Mouse (Mus musculus): Measurements from ENCODE around the gene Nuak2.

The Nuak2 gene

GRCm38 (mm10) chr1:132298801-132299464 is 17.0 kb upstream of the Nuak2 start:
- DNase-seq (ENCODE audit: low spot score in 2 of 2) = peak in 1 of 2 experiments; percentile 44

- DNase-seq (ENCODE audit: low spot score in 2 of 2) = no peak
Observed at GRCm38 (mm10) chr1:132299744-132300143, 16.2 kb upstream of the Nuak2 start.

GRCm38 (mm10) chr1:132301242-132301641 is 14.7 kb upstream of the Nuak2 start:
- DNase-seq (ENCODE audit: low spot score in 2 of 2) = no peak

- DNase-seq (ENCODE audit: low spot score in 2 of 2) = no peak
Observed at GRCm38 (mm10) chr1:132302341-132302866, 13.5 kb upstream of the Nuak2 start.

- DNase-seq (ENCODE audit: low spot score in 2 of 2) = no peak
Observed at GRCm38 (mm10) chr1:132304618-132305214, 11.2 kb upstream of the Nuak2 start.

- DNase-seq (ENCODE audit: low spot score in 2 of 2) = peak; percentile 45 to 50
Observed at GRCm38 (mm10) chr1:132306160-132306559, 9.8 kb upstream of the Nuak2 start.

GRCm38 (mm10) chr1:132306808-132307207 is 9.1 kb upstream of the Nuak2 start:
- DNase-seq (ENCODE audit: low spot score in 2 of 2) = no peak

GRCm38 (mm10) chr1:132307962-132308361 is 8.0 kb upstream of the Nuak2 start:
- DNase-seq (ENCODE audit: low spot score in 2 of 2) = no peak

- DNase-seq (ENCODE audit: low spot score in 2 of 2) = no peak
Observed at GRCm38 (mm10) chr1:132308674-132309073, 7.3 kb upstream of the Nuak2 start.

GRCm38 (mm10) chr1:132310754-132311153 is 5.2 kb upstream of the Nuak2 start:
- DNase-seq (ENCODE audit: low spot score in 2 of 2) = no peak

- DNase-seq (ENCODE audit: low spot score in 2 of 2) = no peak
Observed at GRCm38 (mm10) chr1:132311174-132311859, 4.6 kb upstream of the Nuak2 start.

- DNase-seq (ENCODE audit: low spot score in 2 of 2) = no peak
Observed at GRCm38 (mm10) chr1:132312043-132312442, 3.9 kb upstream of the Nuak2 start.

GRCm38 (mm10) chr1:132312703-132313102 is 3.2 kb upstream of the Nuak2 start:
- DNase-seq (ENCODE audit: low spot score in 2 of 2) = peak; percentile 43 to 64

- DNase-seq (ENCODE audit: low spot score in 2 of 2) = no peak
Observed at GRCm38 (mm10) chr1:132316625-132316994, 684 bp downstream of the Nuak2 start.

GRCm38 (mm10) chr1:132317413-132317812 is 1.5 kb downstream of the Nuak2 start:
- DNase-seq (ENCODE audit: low spot score in 2 of 2) = peak; percentile 38 to 72

GRCm38 (mm10) chr1:132317894-132318863 is 2.3 kb downstream of the Nuak2 start:
- DNase-seq (ENCODE audit: low spot score in 2 of 2) = no peak

- DNase-seq (ENCODE audit: low spot score in 2 of 2) = peak; percentile 85 to 89
Observed at GRCm38 (mm10) chr1:132319242-132319641, 3.3 kb downstream of the Nuak2 start.

- DNase-seq (ENCODE audit: low spot score in 2 of 2) = no peak
Observed at GRCm38 (mm10) chr1:132321821-132322580, 6.1 kb downstream of the Nuak2 start.

- DNase-seq (ENCODE audit: low spot score in 2 of 2) = no peak
Observed at GRCm38 (mm10) chr1:132322711-132323542, 7.0 kb downstream of the Nuak2 start.

GRCm38 (mm10) chr1:132326777-132327176 is 10.9 kb downstream of the Nuak2 start:
- DNase-seq (ENCODE audit: low spot score in 2 of 2) = no peak
